Mouse (Mus musculus) myocyte (in vitro differentiated cells): ENCODE measurements around the gene Zswim7.
A peak's percentile ranks its signal among the peaks of the same experiment; 100 is the strongest.

Experiments used
- CEBPB ChIP-seq: IDR thresholded peaks from 2 replicates; pipeline ENCODE4 v1.6.1; 2011; ENCODE audit warnings: mild to moderate bottlenecking, moderate library complexity; ENCODE audit not compliant: poor library complexity, insufficient read depth, severe bottlenecking
- E2F4 ChIP-seq: IDR thresholded peaks from one replicate; pipeline ENCODE4 v1.6.1; 2011; ENCODE audit warnings: mild to moderate bottlenecking, control low read depth, moderate library complexity; ENCODE audit not compliant: insufficient read depth
- MYOD1 ChIP-seq, 3 experiments: IDR thresholded peaks; one replicate each; pipeline ENCODE4 v1.6.1; 2011; ENCODE audit warnings: control low read depth in 2 of 3, low read depth in 2 of 3, mild to moderate bottlenecking in 2 of 3, moderate library complexity in 1 of 3; ENCODE audit not compliant: insufficient read length in 2 of 3, control insufficient read depth in 1 of 3
- POLR2A ChIP-seq: IDR thresholded peaks from one replicate; pipeline ENCODE4 v1.6.1; 2011; ENCODE audit warnings: low read depth, mild to moderate bottlenecking, control low read depth, moderate library complexity; ENCODE audit not compliant: insufficient read length
- POLR2AphosphoS2 ChIP-seq: IDR thresholded peaks from one replicate; pipeline ENCODE4 v1.6.1; 2011; ENCODE audit warnings: low read depth, control low read depth; ENCODE audit not compliant: insufficient read length
- SRF ChIP-seq: IDR thresholded peaks from one replicate; pipeline ENCODE4 v1.6.1; 2011; ENCODE audit warnings: low read depth; ENCODE audit not compliant: control insufficient read depth, insufficient read length
- TCF12 ChIP-seq: IDR thresholded peaks from one replicate; pipeline ENCODE4 v1.6.1; 2011; ENCODE audit warnings: mild to moderate bottlenecking, control low read depth; ENCODE audit not compliant: poor library complexity, insufficient read depth, severe bottlenecking
- USF1 ChIP-seq: IDR thresholded peaks from one replicate; pipeline ENCODE4 v1.6.1; 2011; ENCODE audit warnings: low read depth, mild to moderate bottlenecking, control low read depth, moderate library complexity

DNA sequence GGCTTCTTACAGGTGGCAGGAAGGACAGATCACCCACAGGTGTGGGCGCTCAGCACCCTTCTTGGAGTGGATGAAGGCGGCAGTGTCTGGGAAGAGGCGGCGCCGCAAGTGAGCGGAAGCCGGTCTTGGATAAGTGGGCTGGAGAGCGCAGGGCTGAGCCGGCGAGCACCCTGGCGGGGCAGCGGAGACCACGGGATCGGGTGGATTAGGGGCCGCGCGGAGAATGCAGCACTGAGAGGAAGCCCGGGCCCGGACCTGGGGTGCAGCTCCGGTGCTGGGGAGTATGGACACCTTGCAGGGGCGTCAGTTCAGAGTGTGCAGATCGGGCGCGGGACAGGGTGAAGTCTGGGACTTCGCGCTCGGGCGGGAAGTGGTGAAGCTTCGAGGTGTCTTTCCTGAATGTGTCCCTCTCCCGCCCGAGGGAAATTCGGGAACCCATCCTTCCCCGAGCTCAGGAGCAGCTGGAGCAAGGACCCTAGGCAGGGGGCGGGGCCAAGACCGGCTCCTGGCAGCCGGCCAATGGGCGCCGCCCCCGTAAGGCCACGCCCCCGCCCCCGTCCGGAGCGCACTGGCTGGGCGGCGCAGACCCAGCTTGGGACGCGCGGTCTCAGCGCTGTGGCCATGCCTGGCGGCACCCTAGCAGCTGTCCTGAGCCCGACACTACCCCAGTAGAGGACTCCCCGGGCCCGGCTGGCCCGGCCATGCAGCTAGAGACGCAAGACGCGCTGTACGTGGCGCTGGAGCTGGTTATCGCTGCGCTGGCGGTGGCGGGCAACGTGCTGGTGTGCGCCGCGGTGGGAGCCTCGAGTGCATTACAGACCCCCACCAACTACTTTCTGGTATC, 32.6 kb downstream of the Zswim7 start, which contains the start of gene Adora2b:
- peak; percentile 93 for TF ChIP-seq POLR2A
- no peak for TF ChIP-seq USF1
- TF ChIP-seq POLR2AphosphoS2: peak; percentile 90
- peak in 2 of 3 experiments; percentile 57 to 81 for TF ChIP-seq MYOD1 (IDR thresholded peaks at IDR 0.05; ENCODE audit: control insufficient read depth in 1 of 3, insufficient read length in 2 of 3, low read depth in 2 of 3)
- TF ChIP-seq TCF12: no peak
- TF ChIP-seq E2F4: no peak
- TF ChIP-seq SRF: peak; percentile 70
- TF ChIP-seq CEBPB: no peak
